Mouse (Mus musculus) olfactory bulb, adult 2 months (tissue): ENCODE results near the gene Arid1b.

Experiments used
- CTCF ChIP-seq: fragments of 200-500 bp; IDR thresholded peaks from 2 replicates; pipeline ENCODE4 v1.5.1; 2012; ENCODE audit warnings: low read depth, mild to moderate bottlenecking, low read length, moderate library complexity; ENCODE audit not compliant: insufficient read depth
- POLR2A ChIP-seq: fragments of 200-500 bp; IDR thresholded peaks from 2 replicates; pipeline ENCODE4 v1.6.1; 2012; ENCODE audit warnings: mild to moderate bottlenecking, low read depth, low read length, moderate library complexity; ENCODE audit not compliant: insufficient read depth

- no peak for TF ChIP-seq CTCF
- no peak for TF ChIP-seq POLR2A
Observed at GRCm38 (mm10) chr17:5316489-5316888, 322.4 kb downstream of the Arid1b start.
